Mouse (Mus musculus): ENCODE measurements around the gene Bach1.
A peak's percentile ranks its signal among the peaks of the same experiment; 100 is the strongest.

Bach1 gene

GRCm38 (mm10) chr16:87745192-87745945 lies 46.6 kb downstream of the Bach1 start:
- no peak for DNase-seq

- DNase-seq: peak; percentile 83
Observed at GRCm38 (mm10) chr16:87746728-87747127, 48.0 kb downstream of the Bach1 start.

GRCm38 (mm10) chr16:87751243-87751642 lies 52.5 kb downstream of the Bach1 start:
- no peak for DNase-seq

GRCm38 (mm10) chr16:87752482-87752881 lies 53.7 kb downstream of the Bach1 start:
- no peak for DNase-seq

GRCm38 (mm10) chr16:87754858-87755257 lies 56.1 kb downstream of the Bach1 start:
- peak; percentile 78 for DNase-seq

GRCm38 (mm10) chr16:87755915-87756314 lies 57.2 kb downstream of the Bach1 start:
- DNase-seq: no peak

GRCm38 (mm10) chr16:87758016-87758415 lies 59.3 kb downstream of the Bach1 start:
- no peak for DNase-seq

GRCm38 (mm10) chr16:87764668-87765109 lies 65.9 kb downstream of the Bach1 start:
- no peak for DNase-seq

GRCm38 (mm10) chr16:87765984-87766383 lies 67.2 kb downstream of the Bach1 start:
- DNase-seq: no peak

GRCm38 (mm10) chr16:87770576-87770975 lies 71.8 kb downstream of the Bach1 start:
- DNase-seq: no peak

- no peak for DNase-seq
Observed at GRCm38 (mm10) chr16:87771926-87772325, 73.2 kb downstream of the Bach1 start.

GRCm38 (mm10) chr16:87774398-87774797 lies 75.7 kb downstream of the Bach1 start:
- peak; percentile 12 for DNase-seq

- no peak for DNase-seq
Observed at GRCm38 (mm10) chr16:87777373-87777772, 78.6 kb downstream of the Bach1 start.

GRCm38 (mm10) chr16:87781637-87782036 lies 82.9 kb downstream of the Bach1 start:
- no peak for DNase-seq
